Mouse (Mus musculus): ENCODE results near the gene Ifitm3.

DNA sequence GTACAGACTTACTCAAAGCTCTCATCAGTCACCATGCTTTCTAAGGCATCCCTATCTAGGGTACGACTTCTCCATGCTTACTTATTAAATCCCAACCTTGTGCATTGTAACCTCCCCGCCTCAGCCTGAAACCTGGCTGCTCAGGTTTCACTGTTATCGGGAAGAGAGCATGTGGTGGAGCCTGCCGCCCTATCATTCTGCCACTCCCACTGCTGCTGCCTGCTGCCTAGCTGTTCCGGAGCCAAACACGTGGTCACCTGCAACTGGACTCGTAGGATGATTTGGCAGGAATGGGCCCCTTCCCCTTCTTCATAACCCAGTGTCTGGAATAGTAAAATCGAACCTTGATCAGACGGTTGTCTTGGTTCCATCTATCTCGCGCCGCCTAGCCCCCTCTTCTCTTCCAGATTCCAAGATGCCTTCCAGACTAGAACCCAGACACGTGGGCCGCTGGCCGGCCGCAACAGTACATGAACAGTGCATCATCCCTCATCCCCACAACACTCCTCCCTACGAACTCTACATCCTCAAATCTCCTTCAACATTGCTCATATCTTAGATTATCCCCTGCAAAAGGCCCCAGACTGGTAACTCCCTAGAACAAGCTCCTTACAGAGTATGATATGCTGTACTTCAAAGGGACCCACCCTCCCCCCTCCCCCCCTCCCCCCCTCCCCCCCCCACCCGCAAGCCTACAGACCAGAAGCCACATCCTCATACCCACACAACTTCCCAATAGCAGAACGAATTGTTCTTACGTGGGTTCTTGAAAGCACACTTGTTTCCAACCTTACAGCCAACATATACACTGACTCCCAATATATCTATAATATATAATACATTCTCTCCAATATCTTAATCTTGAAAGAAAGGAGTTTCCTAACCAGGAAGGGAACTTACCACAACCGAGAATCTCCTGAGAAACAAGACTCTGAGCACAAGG, 27.8 kb upstream of the Ifitm3 start:
- TF ChIP-seq CTCF (conservative IDR thresholded peaks at IDR 0.05; ENCODE audit: insufficient read depth, insufficient read length, low read depth, low read length) (no peak), POLR2A (IDR thresholded peaks at IDR 0.05; ENCODE audit: low read depth, low read length) (no peak)
